Mouse (Mus musculus) liver, postnatal 0 days (tissue): Measurements from ENCODE around the gene Serpine1. TPM values are rescaled to one million over a fixed set of nuclear protein-coding genes. Genes with fewer than 3 reads are reported as not detected.

ENCODE experiments used
- ATAC-seq: fragments of 200-750 bp; cut with Nextera tagmentation; 2 replicates; pipeline ENCODE4 v1.8.0; 2017; ENCODE audit warnings: mild to moderate bottlenecking, moderate library complexity
- DNase-seq: peaks from one replicate; pipeline ENCODE4 v3.0.0-alpha.2; 2016
- H3K27ac ChIP-seq: fragments of 300-500 bp; sonication (generic); 2 replicates; pipeline ENCODE4 v1.5.1; 2014; ENCODE audit warnings: antibody characterized with exemption, moderate library complexity, mild to moderate bottlenecking, low read depth
- H3K27me3 ChIP-seq: fragments of 300-500 bp; sonication (generic); 2 replicates; pipeline ENCODE4 v1.6.1; 2014; ENCODE audit warnings: low read length, control low read depth, mixed read lengths; ENCODE audit not compliant: insufficient read depth
- H3K36me3 ChIP-seq: fragments of 300-500 bp; sonication (generic); replicated peaks from 2 replicates; pipeline ENCODE4 v1.6.1; 2014; ENCODE audit warnings: mild to moderate bottlenecking, control low read depth, low read length, moderate library complexity, mixed read lengths; ENCODE audit not compliant: insufficient read depth
- H3K4me1 ChIP-seq: fragments of 300-500 bp; sonication (generic); 2 replicates; pipeline ENCODE4 v1.6.1; 2014; ENCODE audit warnings: antibody characterized with exemption, mild to moderate bottlenecking, control low read depth; ENCODE audit not compliant: insufficient read depth
- H3K4me2 ChIP-seq: fragments of 300-500 bp; sonication (generic); 2 replicates; pipeline ENCODE4 v1.6.1; 2014; ENCODE audit warnings: low read depth, mild to moderate bottlenecking, low read length, moderate library complexity, mixed read lengths
- H3K4me3 ChIP-seq: fragments of 300-500 bp; sonication (generic); 2 replicates; pipeline ENCODE4 v1.5.1; 2014; ENCODE audit warnings: low read depth, low read length
- H3K9ac ChIP-seq: fragments of 300-500 bp; sonication (generic); replicated peaks from 2 replicates; pipeline ENCODE4 v1.6.1; 2014; ENCODE audit warnings: mild to moderate bottlenecking, moderate library complexity
- H3K9me3 ChIP-seq: fragments of 300-500 bp; sonication (generic); 2 replicates; pipeline ENCODE4 v1.6.1; 2016; ENCODE audit warnings: mild to moderate bottlenecking, control low read depth, low read length, mixed read lengths
- CTCF ChIP-seq: sonication (generic); IDR thresholded peaks from 2 replicates; pipeline ENCODE4 v1.5.1; 2016; ENCODE audit warnings: antibody characterized with exemption, low read depth
- EP300 ChIP-seq: IDR thresholded peaks from 2 replicates; pipeline ENCODE4 v1.6.1; 2016; ENCODE audit warnings: antibody characterized with exemption, low read depth, mild to moderate bottlenecking
- WGBS: fragments of 180-500 bp; shearing (Covaris S2); extraction: QIAGEN DNeasy Blood & Tissue Kit; methylation state at CpG from one replicate; pipeline ENCODE4 v1.1.7; 2014; ENCODE audit not compliant: insufficient replicate concordance; 5-methylcytosine and 5-hydroxymethylcytosine counted together
- polyA plus RNA-seq: library from polyadenylated mRNA; unstranded; fragments of >200 nt; fragmentation: Nextera tagmentation; extraction: Ambion mirVana; gene quantifications from 2 replicates; pipeline ENCODE4 v1.2.1, GENCODE M21; 2015

Serpine1 gene
- polyA plus RNA-seq, 1 experiment from 2014 or later = 0.23 TPM

DNA sequence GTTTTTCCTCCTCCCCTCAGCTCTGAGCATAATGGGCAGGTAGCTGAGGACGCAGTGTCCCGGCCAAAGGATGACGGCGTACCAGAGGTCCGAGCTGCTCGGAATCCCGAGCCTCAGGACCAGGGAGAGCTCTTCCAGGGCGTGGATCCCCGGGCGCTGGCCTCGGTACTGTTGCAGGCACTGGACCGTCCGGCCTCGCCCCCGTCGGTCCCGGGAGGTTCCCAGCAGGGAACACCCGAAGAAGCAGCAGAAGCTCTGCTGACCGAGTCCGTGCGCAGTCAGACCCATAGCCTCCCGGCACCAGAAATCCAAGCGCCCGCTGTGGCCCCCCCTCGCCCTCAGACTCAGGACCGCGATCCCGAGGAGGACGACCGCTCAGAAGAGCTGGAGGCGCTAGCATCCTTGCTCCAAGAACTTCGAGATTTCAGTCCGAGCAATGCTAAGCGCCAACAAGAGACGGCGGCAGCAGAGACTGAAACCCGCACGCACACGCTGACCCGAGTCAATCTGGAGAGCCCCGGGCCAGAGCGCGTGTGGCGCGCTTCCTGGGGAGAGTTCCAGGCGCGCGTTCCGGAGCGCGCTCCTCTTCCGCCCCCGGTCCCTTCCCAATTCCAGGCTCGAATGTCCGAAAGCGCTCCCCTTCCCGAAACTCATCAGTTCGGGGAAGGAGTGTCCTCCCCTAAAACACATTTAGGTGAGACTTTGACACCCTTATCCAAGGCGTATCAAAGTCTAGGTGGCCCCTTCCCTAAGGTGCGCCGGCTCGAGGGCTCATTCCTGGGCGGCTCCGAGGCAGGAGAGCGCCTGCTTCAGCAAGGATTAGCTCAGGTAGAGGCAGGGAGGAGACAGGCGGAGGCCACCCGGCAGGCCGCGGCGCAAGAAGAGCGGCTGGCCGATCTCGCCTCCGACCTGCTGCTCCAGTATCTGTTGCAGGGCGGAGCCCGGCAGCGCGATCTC, 40.7 kb downstream of the Serpine1 start:
- H3K27ac ChIP-seq = no peak overlapping the region
- no peaks in the 10 kb centered on the region for H3K9me3 ChIP-seq
- H3K36me3 ChIP-seq = peaks cover 4% of the 10 kb centered on the region
- no peak for TF ChIP-seq EP300
- no peak for TF ChIP-seq CTCF
- peak overlapping the region; percentile 39 for H3K4me3 ChIP-seq
- ATAC-seq (no peak), DNase-seq (peak; percentile 52)
- H3K9ac ChIP-seq = no peak overlapping the region
- 3% methylated on average over 78 of the region's 78 CpGs for WGBS
- peaks cover 61% of the 10 kb centered on the region for H3K27me3 ChIP-seq
- H3K4me1 ChIP-seq = peaks cover 28% of the 10 kb centered on the region
- peak overlapping the region; percentile 76 for H3K4me2 ChIP-seq

DNA sequence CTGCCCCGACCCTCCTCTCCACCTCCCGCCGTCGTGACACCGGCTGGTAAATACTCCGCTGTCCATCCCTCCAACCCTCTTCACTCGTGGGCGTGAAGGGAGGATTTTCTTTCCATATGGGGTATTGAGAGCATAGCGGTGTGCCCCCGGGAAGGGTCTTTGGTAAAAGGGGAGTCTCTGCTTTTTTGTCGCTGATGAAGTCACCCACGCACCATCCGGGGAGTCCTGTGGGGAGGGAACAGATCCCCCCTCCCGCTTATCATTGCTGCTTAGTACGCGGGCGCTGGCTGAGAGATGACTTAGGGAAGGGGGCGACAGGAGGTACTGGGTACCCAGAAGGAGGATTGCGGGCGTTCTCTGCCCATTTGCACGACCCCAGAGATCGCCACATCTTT, 41.7 kb downstream of the Serpine1 start:
- WGBS = 15% methylated on average over 22 of the region's 22 CpGs
- Histone ChIP-seq H3K4me1 (peaks cover 28% of the 10 kb centered on the region), H3K27me3 (peaks cover 71% of the 10 kb centered on the region), H3K36me3 (no peaks in the 10 kb centered on the region), H3K9me3 (no peaks in the 10 kb centered on the region), H3K27ac (no peak overlapping the region), H3K4me2 (no peak overlapping the region), H3K4me3 (no peak overlapping the region), H3K9ac (no peak overlapping the region)
- DNase-seq = no peak
- ATAC-seq = no peak
- TF ChIP-seq CTCF = no peak
- TF ChIP-seq EP300 = no peak

DNA sequence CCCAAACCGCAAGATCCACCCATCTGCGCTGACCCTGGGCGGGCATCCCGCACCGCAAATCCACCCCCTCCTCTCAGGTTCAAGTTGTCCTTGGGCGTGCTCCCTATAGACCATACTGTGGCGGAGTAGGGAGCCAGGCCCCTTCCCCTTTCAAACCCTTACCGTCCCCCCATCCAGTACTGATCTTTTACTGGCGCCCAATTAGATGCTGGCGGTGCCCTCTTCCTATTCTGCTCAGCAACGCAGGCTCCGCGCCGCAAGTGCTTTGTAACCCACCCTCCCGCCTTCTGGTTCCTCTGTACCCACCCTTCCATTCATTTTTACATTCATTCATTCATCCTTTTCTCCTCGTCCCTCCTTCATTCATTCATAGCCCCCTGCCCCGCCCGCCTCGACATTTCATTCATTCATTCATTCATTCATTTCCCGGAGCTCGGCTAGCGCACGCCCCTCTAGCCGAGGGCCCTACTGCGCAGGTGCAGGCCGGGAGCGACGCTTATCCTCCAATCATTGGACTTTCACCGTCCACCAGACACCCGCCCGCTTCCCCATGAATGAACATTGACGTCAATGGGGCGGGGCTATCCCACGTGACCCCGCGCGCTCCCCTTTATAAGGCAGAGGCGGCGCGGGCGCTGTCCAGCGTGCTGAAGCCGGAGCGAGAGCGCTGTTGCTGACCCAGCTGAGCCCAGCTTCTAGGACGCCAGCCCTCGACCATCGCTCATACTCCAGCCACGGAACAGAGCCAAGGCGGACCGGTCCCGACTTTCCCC, 42.2 kb downstream of the Serpine1 start:
- Histone ChIP-seq H3K4me3 (peak overlapping the region; percentile 25), H3K4me2 (peak overlapping the region; percentile 65), H3K36me3 (no peaks in the 10 kb centered on the region), H3K9me3 (no peaks in the 10 kb centered on the region), H3K9ac (no peak overlapping the region), H3K27ac (no peak overlapping the region), H3K27me3 (peaks cover 75% of the 10 kb centered on the region), H3K4me1 (peaks cover 28% of the 10 kb centered on the region)
- ATAC-seq = peak; percentile 71
- 2% methylated on average over 51 of the region's 52 CpGs for WGBS
- TF ChIP-seq CTCF (no peak), EP300 (no peak)
- DNase-seq = peak; percentile 97

DNA sequence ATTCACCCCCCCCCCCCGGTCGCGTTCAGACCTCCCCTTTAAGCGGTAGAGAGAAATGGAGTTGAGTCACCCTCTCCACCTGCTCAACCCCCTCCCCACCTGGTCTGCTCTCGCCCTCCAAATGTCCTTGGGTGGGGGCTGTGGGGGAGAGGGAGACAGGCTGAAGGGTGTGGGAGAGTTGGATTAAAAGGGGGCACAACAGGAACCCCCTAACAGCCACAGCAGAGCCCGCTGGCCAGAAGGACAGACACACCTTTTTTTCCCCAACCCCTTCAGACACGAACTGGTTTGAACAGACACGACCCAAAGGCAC, 42.8 kb downstream of the Serpine1 start:
- TF ChIP-seq CTCF (no peak), EP300 (no peak)
- whole genome bisulfite sequencing = 3% methylated on average over 6 of the region's 8 CpGs
- Histone ChIP-seq H3K27me3 (peaks cover 81% of the 10 kb centered on the region), H3K4me1 (peaks cover 28% of the 10 kb centered on the region), H3K4me3 (no peak overlapping the region), H3K9me3 (no peaks in the 10 kb centered on the region), H3K36me3 (no peaks in the 10 kb centered on the region), H3K4me2 (no peak overlapping the region), H3K27ac (no peak overlapping the region), H3K9ac (no peak overlapping the region)
- no peak for ATAC-seq
- DNase-seq = no peak

DNA sequence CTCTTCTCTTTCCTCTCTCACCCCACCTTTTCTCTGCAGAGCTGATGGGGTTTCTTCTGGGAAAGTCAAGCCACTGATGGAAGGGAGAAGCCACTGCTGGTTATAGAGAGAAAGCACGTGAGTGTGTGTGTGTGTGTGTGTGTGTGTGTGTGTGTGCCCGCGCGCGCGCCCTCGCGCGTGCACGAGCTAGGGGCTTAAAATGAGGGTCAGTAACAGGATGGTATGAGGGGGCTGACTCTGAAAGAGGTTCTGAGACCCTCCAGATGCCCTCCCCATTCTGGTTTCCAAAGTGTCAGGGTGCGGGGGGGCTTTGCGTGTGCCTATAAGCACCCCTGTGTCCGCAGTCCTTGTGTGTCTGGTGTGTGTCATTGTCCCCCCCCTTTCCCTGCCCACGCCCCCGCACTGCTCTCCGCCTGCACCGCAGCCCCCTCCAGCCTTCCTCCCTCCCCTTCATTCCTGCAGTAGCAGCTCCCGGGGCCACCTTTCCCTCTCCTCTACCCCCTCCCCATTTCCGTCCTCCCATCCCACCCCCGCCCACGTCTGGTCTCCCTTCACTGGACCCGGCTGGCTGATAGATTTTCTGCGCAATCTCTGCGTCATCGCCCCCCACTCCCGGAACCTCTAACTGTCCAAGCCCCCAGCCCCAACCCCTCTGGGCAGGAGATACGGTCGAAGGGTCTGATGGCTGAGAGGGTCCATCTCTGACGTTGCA, 43.4 kb downstream of the Serpine1 start:
- Histone ChIP-seq H3K27me3 (peaks cover 85% of the 10 kb centered on the region), H3K4me3 (no peak overlapping the region), H3K9me3 (no peaks in the 10 kb centered on the region), H3K4me2 (no peak overlapping the region), H3K36me3 (no peaks in the 10 kb centered on the region), H3K9ac (no peak overlapping the region), H3K4me1 (peaks cover 28% of the 10 kb centered on the region), H3K27ac (no peak overlapping the region)
- WGBS = 5% methylated on average over 27 of the region's 29 CpGs
- DNase-seq (no peak), ATAC-seq (no peak)
- TF ChIP-seq EP300 (no peak), CTCF (no peak)

DNA sequence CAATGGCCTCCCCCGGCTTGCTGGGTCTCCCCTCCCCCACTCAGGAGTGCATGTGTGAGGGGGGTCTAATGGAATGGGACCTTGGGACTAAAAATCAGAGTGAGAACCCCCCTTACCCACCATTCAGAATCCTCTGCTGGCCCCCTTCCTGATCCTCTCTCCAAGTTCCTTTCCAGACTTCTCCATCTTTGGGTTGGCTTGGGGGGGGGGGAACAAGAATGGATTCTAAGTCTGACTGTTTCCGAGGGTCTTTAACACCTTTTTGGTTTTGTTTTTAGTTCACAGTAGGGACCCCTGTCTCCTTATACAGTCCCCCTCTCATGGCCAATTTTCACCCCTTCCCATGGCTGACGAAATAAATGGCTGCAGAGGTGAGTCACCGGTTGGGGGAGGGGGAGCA, 46.0 kb downstream of the Serpine1 start, which contains the start of gene Vgf:
TSS of gene Vgf (plus strand) at position 301 of the 400 bp plus-strand sequence.
- no peak for TF ChIP-seq CTCF
- no peak within 1 kb of the TSS for H3K9ac ChIP-seq
- H3K27me3 ChIP-seq = peaks cover 69% of the 10 kb centered on the region
- H3K4me1 ChIP-seq = peaks cover 11% of the 10 kb centered on the region
- no peak within 1 kb of the TSS for H3K4me3 ChIP-seq
- no peak for ATAC-seq
- no peak within 1 kb of the TSS for H3K27ac ChIP-seq
- no peak for DNase-seq
- H3K9me3 ChIP-seq = no peaks in the 10 kb centered on the region
- H3K36me3 ChIP-seq = no peaks in the 10 kb centered on the region
- H3K4me2 ChIP-seq = no peak within 1 kb of the TSS
- WGBS = 21% methylated on average over 4 of the region's 4 CpGs
